Mouse (Mus musculus): ENCODE measurements around the gene Fgfr2.
A peak's percentile ranks its signal among the peaks of the same experiment; 100 is the strongest.

Fgfr2 gene

DNA sequence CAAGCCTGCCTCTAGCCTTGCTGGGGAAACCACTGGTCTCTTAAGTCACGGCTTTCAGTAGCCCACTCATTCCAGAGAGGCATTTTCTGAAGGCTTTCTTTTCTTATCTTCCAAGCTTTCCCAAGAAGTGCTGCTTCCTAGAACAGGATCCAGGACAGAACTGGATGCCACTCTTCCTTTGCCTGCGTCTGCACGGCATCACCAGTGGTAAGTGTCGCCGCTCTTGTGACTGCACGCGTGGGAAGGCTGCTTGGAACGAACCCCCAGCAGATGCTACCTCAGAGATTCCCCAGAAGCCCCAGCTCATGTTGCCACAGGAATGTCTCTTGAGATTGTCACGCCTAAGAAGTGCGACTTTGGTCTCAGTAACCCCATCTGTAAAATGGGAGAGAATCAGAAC, 2307.5 kb downstream of the Fgfr2 start:
- DNase-seq (ENCODE audit: low read depth, low spot score), result no peak

DNA sequence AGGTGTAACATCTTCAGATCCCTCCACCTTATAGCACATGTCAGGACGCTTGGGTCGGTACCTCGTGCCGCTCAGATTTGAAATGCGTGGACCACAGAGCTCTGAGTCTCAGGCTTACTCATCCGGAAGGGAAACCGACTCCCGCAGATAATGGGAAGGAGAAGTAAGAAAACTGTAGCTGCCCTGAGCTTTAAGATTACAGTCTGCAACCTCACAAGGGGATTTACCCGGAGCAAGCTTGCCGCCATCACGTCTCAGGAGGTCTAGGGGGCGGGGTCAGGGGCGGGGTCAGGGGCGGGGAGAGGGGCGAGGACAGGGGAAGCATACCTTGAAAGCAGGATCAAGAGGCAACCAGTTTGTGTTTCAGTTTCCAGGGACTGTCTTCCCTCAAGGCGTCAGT, 2310.7 kb downstream of the Fgfr2 start:
- DNase-seq (ENCODE audit: low read depth, low spot score), result peak; percentile 47

- DNase-seq (ENCODE audit: low read depth, low spot score), result no peak
Measured at GRCm38 (mm10) chr7:130810238-130810637, 2312.9 kb downstream of the Fgfr2 start.

DNA sequence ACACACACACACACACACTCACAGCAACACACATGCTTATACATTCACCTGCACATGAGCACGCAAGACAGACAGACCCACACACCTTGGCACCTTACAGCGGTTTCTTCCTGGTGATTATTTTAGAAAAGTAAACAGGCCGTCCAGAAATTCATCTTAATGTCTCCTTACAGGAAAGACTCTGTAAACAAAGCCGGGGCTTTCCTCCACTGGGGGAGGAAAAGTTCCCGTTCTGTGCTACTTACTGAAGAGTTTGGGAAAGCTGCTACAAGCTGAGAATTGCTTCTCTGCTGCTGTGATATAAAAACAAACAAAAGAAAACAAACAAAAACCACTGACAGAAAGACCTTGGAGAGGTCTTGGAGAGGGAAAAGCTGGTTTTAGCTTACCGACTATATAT, 2314.5 kb downstream of the Fgfr2 start:
- no peak for DNase-seq (ENCODE audit: low read depth, low spot score)

DNA sequence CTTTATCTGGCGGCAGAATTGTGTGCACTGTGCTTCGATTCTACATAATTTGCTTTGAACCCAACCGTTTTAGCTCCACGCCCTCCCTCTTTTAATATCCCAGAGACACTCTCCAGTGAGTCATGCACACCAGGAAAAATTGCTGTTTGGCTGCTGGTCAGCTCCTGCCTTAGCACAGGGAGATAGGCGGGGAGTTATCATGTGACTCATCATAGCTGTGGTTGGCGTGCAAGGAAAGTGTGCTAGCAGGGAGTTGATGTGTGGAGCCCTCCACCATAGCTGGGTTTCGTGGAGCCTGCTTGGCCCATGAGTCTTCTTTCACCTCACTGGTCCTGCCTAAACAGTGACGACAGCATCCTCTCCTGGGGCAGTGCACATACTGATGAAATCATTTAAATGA, 2315.4 kb downstream of the Fgfr2 start:
- DNase-seq (ENCODE audit: low read depth, low spot score), result no peak

DNA sequence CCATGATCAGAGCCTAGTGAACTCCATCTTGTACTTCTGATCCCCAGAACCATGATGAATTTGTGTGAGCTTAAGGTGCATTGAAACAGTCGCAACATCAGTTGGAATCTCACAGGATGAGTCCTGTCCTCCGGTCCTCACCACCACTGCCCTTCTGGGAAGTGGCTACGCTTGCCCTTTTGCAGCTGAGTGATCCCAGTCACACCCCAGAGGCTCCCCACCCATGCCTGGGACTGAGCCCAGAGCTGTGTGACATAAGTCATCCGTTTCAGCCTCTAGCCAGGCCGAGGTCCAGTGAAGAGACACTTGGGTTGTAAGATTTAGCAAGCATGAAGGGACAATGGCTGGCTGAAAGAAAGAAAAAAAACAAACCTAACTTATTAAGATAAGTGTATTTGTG, 2318.2 kb downstream of the Fgfr2 start:
- no peak for DNase-seq (ENCODE audit: low read depth, low spot score)

DNA sequence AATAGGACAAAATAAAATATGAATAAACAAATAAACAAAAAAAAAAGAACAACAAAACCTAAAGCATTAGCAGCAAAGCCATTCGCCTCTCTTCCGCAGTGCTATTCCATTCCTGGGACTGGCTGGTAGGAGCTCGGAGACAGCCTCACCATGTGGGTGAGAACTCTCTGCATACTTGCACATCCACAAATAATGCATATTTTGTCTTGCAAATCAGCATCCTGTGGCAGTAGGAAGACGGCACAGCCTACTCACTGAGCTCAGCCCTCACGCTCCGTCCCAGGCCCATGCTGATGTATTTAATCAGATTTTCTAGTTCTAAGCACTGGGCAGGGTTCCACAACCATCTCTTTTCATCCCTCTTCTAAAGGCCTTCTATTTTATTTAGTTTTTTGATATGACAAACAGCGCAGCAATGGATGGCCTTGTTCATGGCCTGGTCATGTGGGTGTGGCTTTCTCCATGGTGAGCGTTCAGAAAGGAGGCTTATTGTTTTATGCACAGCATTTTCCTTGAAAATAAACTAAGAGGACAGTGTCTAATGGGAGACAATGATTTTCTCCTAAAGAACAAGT, 2319.8 kb downstream of the Fgfr2 start:
- no peak for DNase-seq (ENCODE audit: low read depth, low spot score)

- DNase-seq (ENCODE audit: low read depth, low spot score), result peak; percentile 53
Measured at GRCm38 (mm10) chr7:130801811-130802210, 2321.3 kb downstream of the Fgfr2 start.

GRCm38 (mm10) chr7:130800681-130801080, 2322.5 kb downstream of the Fgfr2 start:
- DNase-seq (ENCODE audit: low read depth, low spot score), result peak; percentile 41

- no peak for DNase-seq (ENCODE audit: low read depth, low spot score)
Measured at GRCm38 (mm10) chr7:130799418-130799817, 2323.7 kb downstream of the Fgfr2 start.

DNA sequence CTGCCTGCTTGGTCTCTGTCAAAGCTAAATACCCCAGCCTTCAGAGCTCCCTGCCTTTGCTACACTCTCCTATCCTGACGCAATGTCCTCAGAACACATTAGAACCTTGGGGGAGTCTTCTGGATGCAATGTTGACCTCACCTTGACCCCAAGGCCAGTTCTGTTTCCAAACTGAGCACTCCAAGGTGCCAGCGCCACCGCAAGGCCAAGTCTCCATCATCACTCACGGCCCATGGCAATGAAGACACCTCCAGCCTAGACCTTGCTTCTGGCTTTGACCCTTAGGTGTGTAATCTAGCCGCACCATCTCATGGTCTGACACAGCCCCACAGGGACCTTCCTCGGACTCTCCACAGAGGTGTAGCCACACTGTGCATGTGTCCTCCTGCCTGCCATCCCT, 2325.6 kb downstream of the Fgfr2 start:
- no peak for DNase-seq (ENCODE audit: low read depth, low spot score)

GRCm38 (mm10) chr7:130796786-130797185, 2326.4 kb downstream of the Fgfr2 start:
- DNase-seq (ENCODE audit: low read depth, low spot score), result peak; percentile 64

DNA sequence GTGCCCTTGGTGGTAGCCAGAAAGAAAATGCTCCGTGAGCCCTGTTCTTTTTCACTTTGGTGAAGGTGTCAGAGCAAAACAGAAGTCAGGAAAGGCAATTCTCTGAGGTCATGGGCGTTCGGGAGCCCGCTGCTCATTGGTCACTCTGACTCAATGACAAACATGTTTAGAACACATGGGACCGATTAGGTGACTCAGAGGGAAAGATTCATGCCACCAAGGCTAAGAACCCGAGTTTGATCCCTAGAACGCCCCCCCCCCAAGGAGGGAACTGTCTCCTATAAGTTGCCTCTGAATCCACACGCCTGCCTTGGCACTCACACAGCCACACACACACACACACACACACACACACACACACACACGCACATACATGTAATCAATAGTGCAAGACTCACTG, 2329.5 kb downstream of the Fgfr2 start:
- DNase-seq (ENCODE audit: low read depth, low spot score), result no peak

GRCm38 (mm10) chr7:130789456-130789855, 2333.7 kb downstream of the Fgfr2 start:
- no peak for DNase-seq (ENCODE audit: low read depth, low spot score)

- no peak for DNase-seq (ENCODE audit: low read depth, low spot score)
Measured at GRCm38 (mm10) chr7:130788950-130789349, 2334.2 kb downstream of the Fgfr2 start.

- no peak for DNase-seq (ENCODE audit: low read depth, low spot score)
Measured at GRCm38 (mm10) chr7:130787537-130787936, 2335.6 kb downstream of the Fgfr2 start.

- no peak for DNase-seq (ENCODE audit: low read depth, low spot score)
Measured at GRCm38 (mm10) chr7:130786708-130787107, 2336.4 kb downstream of the Fgfr2 start.

DNA sequence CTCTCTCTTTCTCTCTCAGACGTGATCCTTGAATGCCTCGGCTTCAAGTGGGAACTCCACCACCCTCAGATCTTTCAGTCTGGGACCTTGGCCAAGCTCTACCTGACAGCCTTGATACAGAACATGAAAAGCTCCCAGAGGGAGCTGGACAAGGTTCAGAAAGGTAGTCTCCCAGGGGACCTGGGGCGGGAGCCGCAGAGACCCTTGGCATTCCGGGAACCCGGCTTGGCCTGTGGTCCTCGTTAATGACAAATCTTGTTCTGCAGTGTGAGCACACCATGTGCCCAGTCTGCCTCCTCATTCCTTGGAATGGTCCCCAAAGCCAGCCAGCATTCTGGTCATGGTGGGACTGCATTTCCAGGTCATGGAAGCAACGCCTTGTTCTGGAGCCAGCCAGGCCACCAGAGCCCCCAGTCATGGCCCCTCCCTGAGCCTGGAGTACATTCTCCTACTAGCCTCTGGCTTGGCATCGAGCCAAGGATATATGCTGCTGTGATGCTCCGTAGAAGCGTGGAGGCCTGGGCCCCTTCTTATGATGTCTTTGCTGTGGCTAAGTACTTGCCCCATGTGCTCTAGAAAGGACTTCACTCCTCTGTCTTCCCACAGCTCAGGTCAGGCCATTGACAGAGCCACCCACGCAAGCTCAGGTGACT, 2337.1 kb downstream of the Fgfr2 start:
- no peak for DNase-seq (ENCODE audit: low read depth, low spot score)

- no peak for DNase-seq (ENCODE audit: low read depth, low spot score)
Measured at GRCm38 (mm10) chr7:130782501-130783050, 2340.6 kb downstream of the Fgfr2 start.

- DNase-seq (ENCODE audit: low read depth, low spot score), result no peak
Measured at GRCm38 (mm10) chr7:130780866-130781419, 2342.2 kb downstream of the Fgfr2 start.

- DNase-seq (ENCODE audit: low read depth, low spot score), result peak; percentile 58
Measured at GRCm38 (mm10) chr7:130773914-130774630, 2349.1 kb downstream of the Fgfr2 start, which contains the start of gene Btbd16. Gene Btbd16 (plus strand): TSS chr7:130774069.

DNA sequence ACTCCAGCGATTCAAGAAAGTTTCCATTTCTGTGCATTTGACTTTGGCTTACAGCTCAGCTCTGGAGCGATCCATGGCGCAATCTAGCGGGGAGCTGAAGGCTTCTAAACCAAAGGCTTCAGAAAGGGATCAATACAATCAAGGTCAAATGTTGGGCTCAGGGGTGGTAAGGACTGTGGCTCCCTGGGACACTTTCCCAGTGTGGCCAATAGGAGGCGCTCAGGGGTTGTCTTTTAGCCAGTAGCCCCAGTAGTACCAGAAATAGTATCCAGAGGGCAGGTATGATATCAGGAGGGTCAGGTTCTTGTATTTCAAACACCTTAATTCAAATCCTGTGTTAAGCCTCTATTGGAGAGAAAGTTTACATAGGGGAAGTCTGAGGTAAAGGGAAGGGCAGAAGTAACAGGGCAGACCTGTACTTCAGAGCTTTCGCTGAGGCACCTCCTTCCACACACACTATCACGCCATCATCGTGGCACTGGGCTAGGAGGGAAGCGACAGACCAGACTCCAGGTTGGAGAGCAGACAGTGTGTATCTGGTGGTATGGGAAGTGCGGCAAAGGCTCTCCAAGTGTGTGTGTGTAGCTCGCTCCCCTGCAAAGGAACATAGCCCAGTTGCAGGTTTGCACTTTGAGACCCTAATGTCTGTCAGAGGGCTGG, 2349.8 kb downstream of the Fgfr2 start:
- DNase-seq (ENCODE audit: low read depth, low spot score), result peak; percentile 80

All from CD4-positive, CD25-positive, alpha-beta regulatory T cell, adult 2 months (primary cell).